Mouse (Mus musculus) brain, embryonic 14.5 days (tissue): Measurements from ENCODE around the gene Hectd1.

Experiments
- CTCF ChIP-seq: fragments of 200-500 bp; IDR thresholded peaks from 2 replicates; pipeline ENCODE4 v1.5.1; 2012; ENCODE audit warnings: inconsistent platforms, mild to moderate bottlenecking, moderate library complexity, borderline replicate concordance; ENCODE audit not compliant: insufficient read depth, insufficient read length; ENCODE audit errors: extremely low read depth
- POLR2A ChIP-seq: fragments of 200-500 bp; IDR thresholded peaks from 2 replicates; pipeline ENCODE4 v1.6.1; 2012; ENCODE audit warnings: mild to moderate bottlenecking, inconsistent platforms, borderline replicate concordance; ENCODE audit not compliant: poor library complexity, insufficient read depth, insufficient read length, severe bottlenecking; ENCODE audit errors: extremely low read depth

GRCm38 (mm10) chr12:51704572-51704971 lies 124.8 kb downstream of the Hectd1 start:
- TF ChIP-seq CTCF (no peak), POLR2A (no peak)
